In the genomic region with DNA sequence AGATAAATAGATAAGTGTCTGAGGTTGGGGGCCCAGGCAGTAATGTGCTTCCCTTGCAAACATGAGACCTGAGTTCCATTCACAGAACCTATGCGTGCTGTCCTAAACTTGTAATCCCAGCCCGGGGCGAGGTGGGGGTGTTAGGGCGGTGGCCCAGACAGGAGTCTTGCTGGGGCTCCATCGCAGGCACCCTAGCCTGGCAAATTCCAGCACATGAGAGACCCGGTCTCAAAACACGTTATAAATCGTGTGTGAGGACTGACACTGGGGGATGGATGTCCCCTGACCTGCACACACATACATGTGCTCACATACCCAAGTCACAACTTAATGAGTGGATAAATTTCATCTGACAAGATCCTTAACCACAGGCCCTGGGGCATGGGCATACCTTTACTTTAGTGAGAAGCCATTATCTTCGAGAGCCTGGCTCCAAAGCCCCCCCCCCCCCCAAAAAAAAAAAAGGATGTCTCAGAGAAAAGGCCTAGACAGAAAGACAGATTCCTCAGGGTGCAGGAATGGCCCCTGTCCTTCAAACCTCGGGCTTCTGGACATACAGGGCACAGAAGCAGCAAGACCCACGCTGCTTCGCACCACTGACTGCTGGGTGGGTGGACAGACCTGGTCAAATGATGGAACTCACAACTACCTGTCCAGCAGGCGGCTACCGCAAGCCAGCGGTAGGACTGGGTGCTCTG, we compare ENCODE assay signal across 8 mouse cellular contexts. TPM values are rescaled to one million over a fixed set of nuclear protein-coding genes. Genes with fewer than 3 reads are reported as not detected.
A peak's percentile ranks its signal among the peaks of the same experiment; 100 is the strongest.
DNase-seq lines count a peak whose midpoint lies in the region; ATAC-seq and TF ChIP-seq lines count a peak whose summit lies in the region.
"Had no signal": no experiment of that assay in that cellular context is flagged by ENCODE, and none has a peak within 500 bp of the region (broad histone marks: within the 10 kb centered on the region; RNA-seq: fewer than 3 reads in every experiment).

No protein-coding gene starts in this region.

- no peaks in the 10 kb centered on the region for H3K36me3 ChIP-seq in lung, embryonic 15.5 days
- H3K36me3 ChIP-seq in forebrain, embryonic 10.5 days (replicated peaks), result no peaks in the 10 kb centered on the region
- H3K36me3 ChIP-seq in limb, embryonic 10.5 days, result no peaks in the 10 kb centered on the region

- no peak for TF ChIP-seq POLR2A in olfactory bulb, adult 2 months (IDR thresholded peaks at IDR 0.05; ENCODE audit: insufficient read depth, low read depth, low read length)

- intact Hi-C loops in left cerebral cortex, postnatal 25 days (cut with DNase I), result loop anchor here (2.0 kb wide), 1 partner anchor 55 kb away; a partner anchor contains a TSS

- H3K9ac ChIP-seq in lung, embryonic 15.5 days, result peak overlapping the region; percentile 42

- no peaks in the 10 kb centered on the region for H3K9me3 ChIP-seq in lung, embryonic 15.5 days
- H3K9me3 ChIP-seq in forebrain, embryonic 10.5 days, result no peaks in the 10 kb centered on the region
- no peaks in the 10 kb centered on the region for H3K9me3 ChIP-seq in limb, embryonic 10.5 days (replicated peaks)

- no peak for TF ChIP-seq CTCF in olfactory bulb, adult 2 months (IDR thresholded peaks at IDR 0.05; ENCODE audit: insufficient read depth, low read depth, low read length)

- peak overlapping the region; percentile 71 for H3K4me2 ChIP-seq in lung, embryonic 15.5 days

- ATAC-seq in lung, embryonic 15.5 days (ENCODE audit: borderline replicate concordance, extremely low read depth, low FRiP score, low TSS enrichment), result no peak

- H3K27me3 ChIP-seq in lung, embryonic 15.5 days, result no peaks in the 10 kb centered on the region
- H3K27me3 ChIP-seq in forebrain, embryonic 10.5 days (ENCODE audit: poor library complexity, severe bottlenecking), result peaks cover 14% of the 10 kb centered on the region
- no peaks in the 10 kb centered on the region for H3K27me3 ChIP-seq in limb, embryonic 10.5 days (ENCODE audit: low read depth, poor library complexity, severe bottlenecking)

- H3K4me1 ChIP-seq in lung, embryonic 15.5 days, result peaks cover 6% of the 10 kb centered on the region; the same call in 1 of the 2 replicates
- peaks cover 10% of the 10 kb centered on the region for H3K4me1 ChIP-seq in forebrain, embryonic 10.5 days
- H3K4me1 ChIP-seq in limb, embryonic 10.5 days, result peaks cover 10% of the 10 kb centered on the region; the same call in 1 of the 2 replicates
- H3K4me1 ChIP-seq in olfactory bulb, adult 2 months (ENCODE audit: control insufficient read depth, insufficient read depth, low read length), result no peaks in the 10 kb centered on the region

- WGBS in lung, embryonic 15.5 days, result 53% methylated on average over 15 of the region's 15 CpGs
- WGBS in forebrain, embryonic 10.5 days, result 59% methylated on average over 15 of the region's 15 CpGs
- 55% methylated on average over 15 of the region's 15 CpGs for WGBS in limb, embryonic 10.5 days
- WGBS in olfactory bulb, adult 2 months, result 56% methylated on average over 15 of the region's 15 CpGs

- H3K27ac ChIP-seq in lung, embryonic 15.5 days, result no peak overlapping the region
- H3K27ac ChIP-seq in forebrain, embryonic 10.5 days, result peak overlapping the region; percentile 70
- H3K27ac ChIP-seq in limb, embryonic 10.5 days, result peak overlapping the region; percentile 73; the same call in 1 of the 2 replicates
- H3K27ac ChIP-seq in olfactory bulb, adult 2 months (ENCODE audit: insufficient read depth, low read depth, low read length), result no peak overlapping the region
- H3K27ac ChIP-seq: macrophage had no signal

- DNase-seq in lung, postnatal 36 days, result no peak
- no peak for DNase-seq in forebrain, embryonic 10.5 days (ENCODE audit: extremely low spot score, low spot score)
- no peak for DNase-seq in limb, embryonic 10.5 days (ENCODE audit: low spot score)
- DNase-seq in adrenal gland, adult 18-20 months (ENCODE audit: low spot score in 2 of 2), result no peak
- no peak for DNase-seq in left cerebral cortex, postnatal 25 days (ENCODE audit: low spot score in 2 of 2)

- H3K4me3 ChIP-seq in lung, embryonic 15.5 days, result peak overlapping the region; percentile 36
- peak overlapping the region; percentile 51 for H3K4me3 ChIP-seq in forebrain, embryonic 10.5 days
- H3K4me3 ChIP-seq in limb, embryonic 10.5 days, result peak overlapping the region; percentile 53
- peak overlapping the region; percentile 57 for H3K4me3 ChIP-seq in olfactory bulb, adult 2 months (ENCODE audit: insufficient read depth, low read depth, low read length)

RNA-seq across cellular contexts. Expression of a gene that starts 13.8 kb away (rescaled TPM):
- 63.8 and 67.4 TPM in 2 replicates for polyA plus RNA-seq in lung, embryonic 15.5 days (2015; fragmentation: Nextera tagmentation; extraction: Ambion mirVana)
- polyA plus RNA-seq in forebrain, embryonic 10.5 days (2016; fragmentation: Nextera tagmentation; extraction: Ambion mirVana), result 65.2 and 77.8 TPM in 2 replicates
- polyA plus RNA-seq in limb, embryonic 10.5 days (2016; fragmentation: Nextera tagmentation; extraction: Ambion mirVana), result 78.0 and 89.8 TPM in 2 replicates
- polyA plus RNA-seq in olfactory bulb, adult 2 months (2012; ENCODE audit: insufficient read depth, insufficient read length, low replicate concordance, missing spikeins), result not detected in 2 replicates
- total RNA-seq in adrenal gland, adult 18-20 months (2021), result 10 to 100 TPM; 75.9 to 83.0 TPM
- 10 to 100 TPM; 56.0 to 59.1 TPM for total RNA-seq in left cerebral cortex, postnatal 25 days (2021)

RNA-seq across cellular contexts. Expression of a gene that starts 14.1 kb away (rescaled TPM):
- 533 and 536 TPM in 2 replicates for polyA plus RNA-seq in lung, embryonic 15.5 days (2015; fragmentation: Nextera tagmentation; extraction: Ambion mirVana)
- 637 and 658 TPM in 2 replicates for polyA plus RNA-seq in forebrain, embryonic 10.5 days (2016; fragmentation: Nextera tagmentation; extraction: Ambion mirVana)
- polyA plus RNA-seq in limb, embryonic 10.5 days (2016; fragmentation: Nextera tagmentation; extraction: Ambion mirVana), result 684 and 695 TPM in 2 replicates
- polyA plus RNA-seq in olfactory bulb, adult 2 months (2012; ENCODE audit: insufficient read depth, insufficient read length, low replicate concordance, missing spikeins), result not detected in 2 replicates
- 100 to 1,000 TPM; 498 to 523 TPM for total RNA-seq in adrenal gland, adult 18-20 months (2021)
- 100 to 1,000 TPM; 549 to 574 TPM for total RNA-seq in left cerebral cortex, postnatal 25 days (2021)

RNA-seq across cellular contexts. Expression of a gene that starts 30.6 kb away (rescaled TPM):
- polyA plus RNA-seq in lung, embryonic 15.5 days (2015; fragmentation: Nextera tagmentation; extraction: Ambion mirVana), result 197 and 199 TPM in 2 replicates
- 220 and 227 TPM in 2 replicates for polyA plus RNA-seq in forebrain, embryonic 10.5 days (2016; fragmentation: Nextera tagmentation; extraction: Ambion mirVana)
- 185 and 206 TPM in 2 replicates for polyA plus RNA-seq in limb, embryonic 10.5 days (2016; fragmentation: Nextera tagmentation; extraction: Ambion mirVana)
- polyA plus RNA-seq in olfactory bulb, adult 2 months (2012; ENCODE audit: insufficient read depth, insufficient read length, low replicate concordance, missing spikeins), result not detected in 2 replicates
- 10 to 100 TPM; 26.2 to 29.8 TPM for total RNA-seq in adrenal gland, adult 18-20 months (2021)
- total RNA-seq in left cerebral cortex, postnatal 25 days (2021), result 100 to 1,000 TPM in 1 of 2 experiments, 10 to 100 TPM in 1; 99.3 to 108 TPM

RNA-seq across cellular contexts. Expression of a gene that starts 44.6 kb away (rescaled TPM):
- polyA plus RNA-seq in lung, embryonic 15.5 days (2015; fragmentation: Nextera tagmentation; extraction: Ambion mirVana), result 1.2 and 1.4 TPM in 2 replicates
- polyA plus RNA-seq in forebrain, embryonic 10.5 days (2016; fragmentation: Nextera tagmentation; extraction: Ambion mirVana), result 0.37 and 0.52 TPM in 2 replicates
- 0.64 TPM in 2 replicates for polyA plus RNA-seq in limb, embryonic 10.5 days (2016; fragmentation: Nextera tagmentation; extraction: Ambion mirVana)
- polyA plus RNA-seq in olfactory bulb, adult 2 months (2012; ENCODE audit: insufficient read depth, insufficient read length, low replicate concordance, missing spikeins), result not detected in 2 replicates
- total RNA-seq in adrenal gland, adult 18-20 months (2021), result under 1 TPM; 0.45 to 0.99 TPM
- 1 to 10 TPM; 1.2 to 1.5 TPM for total RNA-seq in left cerebral cortex, postnatal 25 days (2021)

RNA-seq across cellular contexts. Expression of a gene that starts 55.4 kb away (rescaled TPM):
- 316 and 363 TPM in 2 replicates for polyA plus RNA-seq in lung, embryonic 15.5 days (2015; fragmentation: Nextera tagmentation; extraction: Ambion mirVana)
- polyA plus RNA-seq in forebrain, embryonic 10.5 days (2016; fragmentation: Nextera tagmentation; extraction: Ambion mirVana), result 342 and 357 TPM in 2 replicates
- polyA plus RNA-seq in limb, embryonic 10.5 days (2016; fragmentation: Nextera tagmentation; extraction: Ambion mirVana), result 316 and 317 TPM in 2 replicates
- not detected in 2 replicates for polyA plus RNA-seq in olfactory bulb, adult 2 months (2012; ENCODE audit: insufficient read depth, insufficient read length, low replicate concordance, missing spikeins)
- 100 to 1,000 TPM; 220 to 282 TPM for total RNA-seq in adrenal gland, adult 18-20 months (2021)
- 100 to 1,000 TPM; 140 to 145 TPM for total RNA-seq in left cerebral cortex, postnatal 25 days (2021)

Comparison
In these comparisons a context has a peak if more than half of its experiments do, and no peak if none do; other contexts are left out.
1. H3K27ac ChIP-seq: peak in forebrain, embryonic 10.5 days (single experiment) and limb, embryonic 10.5 days (single experiment); none in lung, embryonic 15.5 days (single experiment) and olfactory bulb, adult 2 months (single experiment).
2. RNA of a gene that starts 30.6 kb away (polyA plus RNA-seq): 220 to 227 TPM in forebrain, embryonic 10.5 days, 185 to 206 TPM in limb, embryonic 10.5 days and 197 to 199 TPM in lung, embryonic 15.5 days; not detected in olfactory bulb, adult 2 months; every median in the first group is over 100 times any median in the second.
3. Peak in every context shown above with its lines, with median percentiles within 50 percentile points of each other: H3K4me3 ChIP-seq.